Mouse (Mus musculus): ENCODE measurements around the gene Atp6v1g2. TPM values are rescaled to one million over a fixed set of nuclear protein-coding genes. Genes with fewer than 3 reads are reported as not detected.
"Not testable (repeated sequence)": the region's sequence is repeated elsewhere in the genome, so short reads cannot be mapped to it uniquely, and the experiment has no call there.

The Atp6v1g2 gene
- total RNA-seq, 2 experiments from 2014 or later = 4.7 to 5.3 TPM

DNA sequence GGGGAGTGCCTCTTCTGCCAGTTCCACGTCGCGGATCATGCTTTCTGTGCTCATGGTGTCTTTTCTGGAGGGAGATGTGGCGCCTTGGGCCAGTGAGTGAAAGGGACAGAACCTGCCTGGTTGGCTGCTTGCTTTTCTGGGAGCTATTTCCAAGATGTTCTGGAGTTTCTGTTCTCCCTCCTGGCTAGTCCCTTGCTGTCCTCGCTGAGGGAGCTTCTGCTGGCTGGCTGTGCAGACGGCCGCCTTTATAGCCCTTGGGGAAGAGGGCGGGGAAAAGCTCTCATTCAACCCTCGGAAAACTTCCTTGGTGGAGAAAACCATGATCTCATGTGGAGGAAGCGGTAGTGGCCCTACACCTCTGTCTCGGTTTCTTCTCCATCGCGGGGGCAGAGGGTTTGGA lies 31.7 kb upstream of the Atp6v1g2 start, which contains the start of gene Tnf:
Tnf (minus strand) TSS at position 221 of the 400 bp plus-strand sequence.
- peak; percentile 38 to 52 for DNase-seq (ENCODE audit: low spot score in 2 of 2)

GRCm38 (mm10) chr17:35202442-35202841 lies 31.0 kb upstream of the Atp6v1g2 start:
- no peak for DNase-seq (ENCODE audit: low spot score in 2 of 2)

DNA sequence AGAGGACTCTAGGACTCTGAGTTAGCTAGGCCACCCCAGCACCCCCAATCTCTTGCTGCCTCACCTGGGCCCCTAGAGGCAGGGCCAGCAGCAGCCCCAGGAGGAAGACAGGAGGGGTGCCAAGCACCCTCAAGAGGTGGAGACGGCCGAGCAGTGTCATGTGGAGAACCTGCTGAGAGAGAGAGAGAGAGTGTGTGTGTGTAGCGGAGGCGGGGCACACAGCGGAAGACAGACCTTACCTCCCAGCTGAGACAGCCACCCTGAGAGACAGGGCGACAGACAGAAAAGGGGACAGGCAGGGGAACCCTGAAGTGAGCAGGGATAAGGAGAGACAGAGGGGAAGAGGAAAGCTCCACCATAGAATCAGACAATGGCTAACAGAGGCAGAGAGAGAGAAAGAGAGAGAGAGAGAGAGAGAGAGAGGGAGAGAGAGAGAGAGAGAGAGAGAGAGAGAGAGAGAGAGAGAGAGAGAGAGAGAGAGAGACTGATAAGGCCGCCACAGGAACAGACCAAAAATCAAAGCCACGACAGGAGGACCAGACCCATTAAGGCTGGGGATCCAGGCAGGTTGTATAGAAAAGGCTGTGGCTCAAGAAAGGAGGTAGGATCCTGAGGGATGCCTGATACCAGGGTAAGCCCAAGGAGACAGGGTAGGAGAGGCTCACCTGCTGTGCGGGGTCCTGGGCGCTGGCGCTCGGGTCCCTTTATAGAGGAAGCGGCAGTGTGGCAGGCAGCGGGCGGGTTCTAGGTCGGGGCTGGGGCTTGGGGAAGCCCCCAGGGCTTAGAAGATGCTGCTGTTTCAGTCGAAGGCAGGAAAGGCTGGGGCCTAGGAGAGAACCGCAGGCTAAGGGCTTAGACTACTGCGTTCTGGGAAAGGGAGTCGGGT lies 28.7 kb upstream of the Atp6v1g2 start, which contains the start of gene Lta:
Lta (minus strand) TSS at position 858 of the 886 bp plus-strand sequence.
- no peak for DNase-seq (ENCODE audit: low spot score in 2 of 2)

DNA sequence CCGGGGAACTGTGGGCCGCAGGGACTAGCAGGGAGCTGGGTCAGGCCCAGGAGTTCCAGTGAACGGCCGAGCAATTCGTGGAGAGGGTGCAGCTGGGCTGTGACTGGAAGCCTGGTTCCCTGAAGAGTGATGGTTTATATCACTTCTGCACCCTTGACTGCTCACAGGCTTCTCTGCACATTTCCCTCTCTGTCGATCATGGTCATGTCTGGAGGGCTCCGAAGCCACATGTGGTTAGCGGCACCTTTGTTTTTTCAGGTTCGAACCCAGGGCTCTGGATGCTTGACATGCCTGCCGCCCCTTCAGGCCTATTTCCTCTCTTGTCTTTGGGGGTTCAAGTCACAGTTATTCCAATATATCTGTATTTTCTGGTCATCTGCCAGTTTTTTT lies 28.1 kb upstream of the Atp6v1g2 start:
- no peak for DNase-seq (ENCODE audit: low spot score in 2 of 2)

- DNase-seq (ENCODE audit: low spot score in 2 of 2) = no peak
Measured at GRCm38 (mm10) chr17:35209785-35210535, 23.5 kb upstream of the Atp6v1g2 start.

- no peak for DNase-seq (ENCODE audit: low spot score in 2 of 2)
Measured at GRCm38 (mm10) chr17:35210593-35210992, 22.9 kb upstream of the Atp6v1g2 start.

GRCm38 (mm10) chr17:35213071-35213470 lies 20.4 kb upstream of the Atp6v1g2 start:
- DNase-seq (ENCODE audit: low spot score in 2 of 2) = no peak

- no peak for DNase-seq (ENCODE audit: low spot score in 2 of 2)
Measured at GRCm38 (mm10) chr17:35218516-35219193, 14.8 kb upstream of the Atp6v1g2 start.

GRCm38 (mm10) chr17:35219601-35220041 lies 13.8 kb upstream of the Atp6v1g2 start:
- no peak for DNase-seq (ENCODE audit: low spot score in 2 of 2)

GRCm38 (mm10) chr17:35220156-35220952 lies 13.1 kb upstream of the Atp6v1g2 start, which contains the start of gene Gm16181:
Gm16181 (plus strand) TSS chr17:35220834.
- no peak for DNase-seq (ENCODE audit: low spot score in 2 of 2)

GRCm38 (mm10) chr17:35222299-35222698 lies 11.2 kb upstream of the Atp6v1g2 start:
- no peak for DNase-seq (ENCODE audit: low spot score in 2 of 2)

- DNase-seq (ENCODE audit: low spot score in 2 of 2) = no peak
Measured at GRCm38 (mm10) chr17:35224641-35225040, 8.8 kb upstream of the Atp6v1g2 start.

DNA sequence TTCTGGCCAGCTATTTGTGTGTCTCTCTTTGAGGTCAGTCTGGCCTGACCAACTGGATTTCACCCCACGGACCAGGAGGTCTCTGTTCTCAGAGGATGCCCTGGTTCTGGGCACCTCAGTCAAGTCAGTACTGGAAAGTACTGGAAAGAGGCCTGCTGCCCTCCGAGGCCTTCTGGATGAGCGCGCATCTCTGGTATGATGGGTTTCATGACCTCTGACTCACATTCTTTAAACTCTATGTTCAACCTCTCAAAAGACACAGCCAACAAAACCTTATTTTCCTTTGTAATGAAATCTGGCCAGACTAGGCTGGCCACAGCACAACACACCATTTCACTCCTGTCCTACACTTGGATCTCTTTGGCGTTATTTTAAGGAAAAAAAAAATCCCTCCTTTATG lies 8.0 kb upstream of the Atp6v1g2 start:
- no peak for DNase-seq (ENCODE audit: low spot score in 2 of 2)

DNA sequence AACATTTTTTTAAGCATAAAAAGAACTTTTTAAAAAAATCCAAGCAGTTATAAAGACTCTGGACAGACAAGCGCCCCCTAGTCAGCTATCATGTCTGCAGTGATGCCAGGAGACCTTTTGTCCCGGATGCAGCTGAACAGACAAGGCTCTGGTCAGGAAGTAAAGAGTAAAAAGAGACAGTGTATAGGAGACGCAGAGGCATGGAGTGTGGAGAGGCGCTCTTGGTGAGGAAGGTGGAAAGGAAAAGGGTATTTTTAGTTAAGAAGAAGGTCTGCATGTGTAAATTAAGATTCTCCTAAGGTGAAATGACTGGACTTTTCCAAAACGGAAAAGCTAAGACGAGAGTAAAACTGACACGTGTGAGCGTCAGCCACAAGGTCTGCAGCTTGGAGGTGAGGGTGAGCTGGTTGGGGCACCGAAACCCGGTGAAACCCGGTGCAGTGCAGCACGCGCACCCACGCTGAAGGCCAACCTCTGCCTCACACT lies 6.9 kb upstream of the Atp6v1g2 start:
- no peak for DNase-seq (ENCODE audit: low spot score in 2 of 2)

GRCm38 (mm10) chr17:35231022-35231421 lies 2.4 kb upstream of the Atp6v1g2 start:
- DNase-seq (ENCODE audit: low spot score in 2 of 2) = no peak

- DNase-seq (ENCODE audit: low spot score in 2 of 2) = peak; percentile 89 to 93
Measured at GRCm38 (mm10) chr17:35232043-35232442, 1.4 kb upstream of the Atp6v1g2 start.

DNA sequence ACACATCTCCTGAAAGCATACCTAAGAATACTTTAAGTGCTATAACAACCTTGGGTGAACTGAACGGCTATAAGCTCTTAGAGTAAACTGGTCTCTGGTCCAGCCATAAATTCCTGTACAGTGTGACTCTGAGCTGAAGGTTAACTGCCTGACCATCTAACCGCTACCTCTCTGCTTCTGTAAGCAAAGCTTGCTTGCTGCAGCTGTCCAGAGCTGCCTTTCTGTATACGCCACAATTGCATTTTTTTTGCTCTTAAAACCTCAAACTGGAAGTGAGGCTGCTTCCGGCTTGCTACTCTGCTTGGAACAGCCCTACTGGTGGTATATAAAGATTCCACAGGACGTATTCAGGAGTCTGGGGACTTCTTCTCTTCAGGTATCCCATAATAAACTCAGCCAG lies 801 bp upstream of the Atp6v1g2 start:
- DNase-seq (ENCODE audit: low spot score in 2 of 2) = no peak

DNA sequence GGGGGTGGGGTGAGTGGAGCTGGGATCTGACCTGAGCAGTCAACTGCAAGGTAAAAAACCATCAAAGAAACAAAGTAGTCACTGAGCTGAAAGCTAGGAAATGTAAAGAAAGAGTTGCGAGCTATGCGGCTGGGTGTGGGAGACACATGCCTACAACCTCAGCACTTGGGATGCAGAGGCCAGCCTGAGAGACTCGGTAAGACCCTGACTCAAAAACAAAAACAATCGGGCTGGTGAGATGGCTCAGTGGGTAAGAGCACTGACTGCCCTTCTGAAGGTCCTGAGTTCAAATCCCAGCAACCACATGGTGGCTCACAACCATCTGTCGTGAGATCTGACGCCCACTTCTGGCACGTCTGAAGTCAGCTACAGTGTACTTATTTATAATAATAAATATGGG lies 630 bp downstream of the Atp6v1g2 start:
- DNase-seq (ENCODE audit: low spot score in 2 of 2) = not testable (repeated sequence)

GRCm38 (mm10) chr17:35234903-35235302 lies 1.4 kb downstream of the Atp6v1g2 start:
- peak; percentile 52 to 56 for DNase-seq (ENCODE audit: low spot score in 2 of 2)
